Mouse (Mus musculus) bone marrow, adult 2 months (tissue): ENCODE data around the gene Myl10. TPM values are rescaled to one million over a fixed set of nuclear protein-coding genes. Genes with fewer than 3 reads are reported as not detected.
"Not testable (repeated sequence)": the region's sequence is repeated elsewhere in the genome, so short reads cannot be mapped to it uniquely, and the experiment has no call there.

Experiments
- H3K27ac ChIP-seq: fragments of 200-500 bp; 2 replicates; pipeline ENCODE4 v1.5.1; 2012; ENCODE audit warnings: low read depth, mild to moderate bottlenecking, control low read depth, inconsistent platforms, low read length; ENCODE audit not compliant: control insufficient read depth, poor library complexity, insufficient read depth
- H3K4me1 ChIP-seq: fragments of 200-500 bp; 2 replicates; pipeline ENCODE4 v1.6.1; 2011; ENCODE audit warnings: low read length; ENCODE audit not compliant: control insufficient read depth, insufficient read depth
- H3K4me3 ChIP-seq: fragments of 200-500 bp; replicated peaks from 2 replicates; pipeline ENCODE3; 2011; ENCODE audit warnings: mild to moderate bottlenecking, low read depth, low read length, control low read depth; ENCODE audit not compliant: control insufficient read depth
- CTCF ChIP-seq: fragments of 200-500 bp; IDR thresholded peaks from 2 replicates; pipeline ENCODE4 v1.5.1; 2011; ENCODE audit warnings: low read length, control low read depth; ENCODE audit not compliant: control insufficient read depth, insufficient read depth
- POLR2A ChIP-seq: fragments of 200-500 bp; IDR thresholded peaks from 2 replicates; pipeline ENCODE4 v1.6.1; 2011; ENCODE audit warnings: low read depth, mild to moderate bottlenecking, control low read depth, low read length, borderline replicate concordance; ENCODE audit not compliant: control insufficient read depth
- WGBS: fragments of 180-500 bp; shearing (Covaris S2); methylation state at CpG from one replicate; pipeline ENCODE4 v1.1.7; 2018; 5-methylcytosine and 5-hydroxymethylcytosine counted together
- polyA plus RNA-seq: library from polyadenylated mRNA; stranded (reverse); fragments of >200 nt; gene quantifications from 2 replicates; pipeline ENCODE4 v1.2.4, GENCODE M21; 2011; ENCODE audit warnings: low replicate concordance; ENCODE audit not compliant: missing spikeins, insufficient read depth, insufficient read length

Myl10 gene
- polyA plus RNA-seq, 1 experiment, result not detected

GRCm38 (mm10) chr5:136706803-136707202, 13.9 kb downstream of the Myl10 start:
- TF ChIP-seq CTCF (peak; percentile 82), POLR2A (no peak)
- H3K4me1 ChIP-seq, result peaks cover 2% of the 10 kb centered on the region; the same call in 1 of the 2 replicates
- no peak overlapping the region for H3K4me3 ChIP-seq
- WGBS, result under 1% methylated on average over 9 of the region's 9 CpGs
- H3K27ac ChIP-seq, result no peak overlapping the region

- H3K27ac ChIP-seq, result no peak overlapping the region
- H3K4me1 ChIP-seq, result no peaks in the 10 kb centered on the region
- no peak for TF ChIP-seq CTCF
- no peak for TF ChIP-seq POLR2A
- H3K4me3 ChIP-seq, result no peak overlapping the region
- 83% methylated on average over 12 of the region's 12 CpGs for WGBS
Observed at GRCm38 (mm10) chr5:136708116-136708515, 15.2 kb downstream of the Myl10 start.

- H3K27ac ChIP-seq, result no peak overlapping the region
- TF ChIP-seq POLR2A (no peak), CTCF (no peak)
- H3K4me1 ChIP-seq, result no peaks in the 10 kb centered on the region
- WGBS, result 58% methylated on average over 4 of the region's 4 CpGs
- H3K4me3 ChIP-seq, result no peak overlapping the region
Observed at GRCm38 (mm10) chr5:136710742-136711141, 17.8 kb downstream of the Myl10 start.

DNA sequence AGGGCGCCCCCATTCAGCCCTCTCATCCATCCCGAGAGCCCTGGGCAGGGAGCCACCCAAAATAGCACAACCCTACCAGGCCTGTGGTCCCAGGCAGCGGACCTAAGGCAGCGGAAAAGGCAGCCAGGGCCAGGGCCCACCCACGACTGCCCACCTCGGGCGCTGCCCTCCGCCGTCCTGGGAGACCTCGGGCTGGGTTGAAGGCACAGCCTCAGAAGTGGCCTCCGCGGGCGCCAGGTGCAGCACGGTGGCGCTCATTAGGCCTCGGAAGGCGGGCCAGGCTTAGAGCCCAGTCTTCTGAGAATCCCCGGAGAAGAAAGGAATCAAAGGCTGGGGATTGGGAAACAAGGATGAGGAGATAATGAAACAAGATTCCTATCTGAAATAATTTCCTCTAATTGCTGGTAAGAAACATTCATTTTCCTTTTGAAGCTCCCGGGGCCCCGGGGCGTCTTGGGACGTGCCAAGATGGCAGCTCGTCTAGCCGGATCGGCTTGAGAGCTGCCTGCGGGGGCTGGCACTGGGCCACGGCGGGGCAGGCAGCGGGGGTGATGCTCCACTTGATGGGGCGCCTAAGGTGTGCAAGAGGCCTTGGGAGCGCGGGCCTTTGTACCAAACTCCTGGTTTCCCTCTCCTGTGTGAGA, 21.4 kb downstream of the Myl10 start:
- H3K4me1 ChIP-seq, result no peaks in the 10 kb centered on the region; the same call in 1 of the 2 replicates
- WGBS, result 66% methylated on average over 32 of the region's 32 CpGs
- no peak overlapping the region for H3K27ac ChIP-seq
- H3K4me3 ChIP-seq, result no peak overlapping the region
- no peak for TF ChIP-seq POLR2A
- no peak for TF ChIP-seq CTCF

GRCm38 (mm10) chr5:136714879-136715278, 21.9 kb downstream of the Myl10 start:
- no peaks in the 10 kb centered on the region; the same call in 1 of the 2 replicates for H3K4me1 ChIP-seq
- no peak overlapping the region for H3K4me3 ChIP-seq
- 29% methylated on average over 11 of the region's 11 CpGs for whole genome bisulfite sequencing
- H3K27ac ChIP-seq, result no peak overlapping the region
- TF ChIP-seq CTCF (peak; percentile 55; the same call in 1 of the 2 replicates), POLR2A (no peak)

DNA sequence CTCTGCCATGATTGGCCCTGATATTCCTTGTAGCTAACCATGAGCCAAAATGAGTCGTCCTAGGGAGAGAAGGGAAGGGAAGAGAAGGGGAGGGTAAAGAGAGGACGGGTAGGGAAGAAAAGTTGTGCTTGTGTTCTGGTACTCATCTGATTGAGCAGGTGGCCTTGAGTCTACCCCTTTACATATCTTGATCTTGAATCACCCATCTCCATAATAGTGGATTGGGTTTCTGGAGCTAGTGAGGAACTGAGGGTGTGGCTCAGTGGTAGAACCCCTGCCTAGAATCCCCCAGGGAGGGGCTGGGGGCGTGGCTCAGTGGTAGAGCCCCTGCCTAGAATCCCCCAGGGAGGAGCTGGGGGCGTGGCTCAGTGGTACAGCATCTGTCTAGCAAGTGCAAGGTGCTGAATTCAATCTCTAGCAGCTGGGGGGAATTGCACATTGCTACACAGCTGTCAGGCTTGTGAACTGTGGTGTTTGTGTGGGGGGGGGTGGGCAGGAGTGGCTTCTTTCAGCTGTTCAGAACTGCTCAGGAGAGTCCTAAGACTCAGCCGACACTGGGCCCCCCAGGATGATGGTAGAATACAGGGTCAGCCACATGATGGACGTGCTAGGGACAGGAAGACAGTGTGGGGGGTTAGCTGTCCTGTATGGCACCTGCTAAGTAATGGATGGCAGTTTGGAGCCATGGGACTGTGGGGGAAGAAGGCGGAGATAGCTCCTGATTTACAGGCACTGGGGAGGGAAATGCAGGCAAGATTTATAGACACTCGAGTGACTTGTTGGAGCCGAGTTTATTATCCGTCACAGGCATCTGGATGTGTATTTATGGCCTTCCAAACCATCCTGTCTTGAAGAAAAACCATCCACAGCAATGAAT, 24.0 kb downstream of the Myl10 start:
- TF ChIP-seq CTCF, result no peak
- no peak for TF ChIP-seq POLR2A
- H3K4me1 ChIP-seq, result no peaks in the 10 kb centered on the region; the same call in 1 of the 2 replicates
- 46% methylated on average over 10 of the region's 10 CpGs for WGBS
- no peak overlapping the region for H3K27ac ChIP-seq
- H3K4me3 ChIP-seq, result no peak overlapping the region

- no peak overlapping the region for H3K27ac ChIP-seq
- no peak overlapping the region for H3K4me3 ChIP-seq
- 86% methylated on average over 2 of the region's 2 CpGs for WGBS
- TF ChIP-seq POLR2A (no peak), CTCF (no peak)
- H3K4me1 ChIP-seq, result no peaks in the 10 kb centered on the region; the same call in 1 of the 2 replicates
Observed at GRCm38 (mm10) chr5:136717573-136717854, 24.6 kb downstream of the Myl10 start.

DNA sequence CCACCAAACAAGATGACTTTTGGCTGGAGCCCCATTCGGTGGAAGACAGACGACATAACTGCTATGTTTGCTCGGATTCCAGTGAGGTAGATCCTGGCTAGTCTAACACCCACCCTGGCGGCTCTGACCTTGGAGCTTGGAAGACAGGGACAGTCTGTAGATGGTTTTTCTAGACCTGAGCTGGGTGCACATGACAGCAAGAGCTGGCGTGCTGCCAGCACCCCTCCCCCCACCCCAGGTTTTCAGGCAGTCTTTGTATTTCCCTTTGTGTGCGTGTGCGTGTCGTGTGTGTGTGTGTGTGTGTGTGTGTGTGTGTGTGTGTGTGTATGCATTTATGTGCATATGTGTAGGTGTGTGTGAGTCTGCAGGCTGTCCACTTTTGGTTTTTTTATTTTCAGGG, 25.7 kb downstream of the Myl10 start:
- Histone ChIP-seq H3K27ac (no peak overlapping the region), H3K4me1 (no peaks in the 10 kb centered on the region; the same call in 1 of the 2 replicates), H3K4me3 (no peak overlapping the region)
- 72% methylated on average over 8 of the region's 8 CpGs for WGBS
- no peak for TF ChIP-seq POLR2A

DNA sequence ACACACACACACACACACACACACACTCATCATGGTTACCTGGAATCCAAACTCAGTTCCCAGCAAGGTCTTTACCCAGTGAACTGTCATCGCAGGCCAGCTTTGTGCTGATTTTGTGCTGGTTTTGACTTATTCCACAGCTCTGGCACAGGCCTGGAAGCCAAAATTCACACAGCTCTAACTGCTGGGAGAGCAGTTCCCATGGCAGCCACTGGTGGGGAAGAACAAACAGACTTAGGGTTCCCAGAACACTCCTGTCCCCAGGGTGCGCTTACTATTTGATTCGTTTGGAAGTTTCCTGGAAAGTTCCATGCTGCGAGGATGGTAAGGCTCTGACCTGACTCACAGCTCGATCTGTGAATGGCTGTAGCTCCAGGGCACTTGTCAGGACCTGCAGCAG, 28.6 kb downstream of the Myl10 start:
- WGBS, result 84% methylated on average over 5 of the region's 5 CpGs
- TF ChIP-seq CTCF, result no peak
- TF ChIP-seq POLR2A, result no peak
- no peaks in the 10 kb centered on the region; the same call in 1 of the 2 replicates for H3K4me1 ChIP-seq
- H3K4me3 ChIP-seq, result no peak overlapping the region
- no peak overlapping the region for H3K27ac ChIP-seq

GRCm38 (mm10) chr5:136726271-136726670, 33.3 kb downstream of the Myl10 start:
- 80% methylated on average over 5 of the region's 5 CpGs for WGBS
- not testable (repeated sequence) for H3K27ac ChIP-seq, H3K4me3 ChIP-seq, H3K4me1 ChIP-seq
